Mouse (Mus musculus) cerebellum, adult 11-12 months (tissue): ENCODE results near the gene Npl.

ENCODE experiments used
- DNase-seq: peaks from one replicate; pipeline ENCODE4 v3.0.0; 2022

Npl gene

GRCm38 (mm10) chr1:153486767-153487499 lies 62.9 kb downstream of the Npl start:
- DNase-seq = no peak

- DNase-seq = peak; percentile 10
Measured at GRCm38 (mm10) chr1:153486120-153486519, 63.7 kb downstream of the Npl start.

- DNase-seq = no peak
Measured at GRCm38 (mm10) chr1:153485201-153485796, 64.5 kb downstream of the Npl start.

- DNase-seq = no peak
Measured at GRCm38 (mm10) chr1:153481025-153481412, 68.8 kb downstream of the Npl start.

GRCm38 (mm10) chr1:153480386-153481024 lies 69.3 kb downstream of the Npl start:
- peak; percentile 16 for DNase-seq

- no peak for DNase-seq
Measured at GRCm38 (mm10) chr1:153479296-153479695, 70.5 kb downstream of the Npl start.

- no peak for DNase-seq
Measured at GRCm38 (mm10) chr1:153461796-153462195, 88.0 kb downstream of the Npl start.

GRCm38 (mm10) chr1:153456137-153456536 lies 93.7 kb downstream of the Npl start:
- DNase-seq = no peak

- no peak for DNase-seq
Measured at GRCm38 (mm10) chr1:153453146-153453642, 96.7 kb downstream of the Npl start.
